Mouse (Mus musculus): ENCODE data around the gene Serpinb1c.
"Not testable (repeated sequence)": the region's sequence is repeated elsewhere in the genome, so short reads cannot be mapped to it uniquely, and the experiment has no call there.

The Serpinb1c gene

DNA sequence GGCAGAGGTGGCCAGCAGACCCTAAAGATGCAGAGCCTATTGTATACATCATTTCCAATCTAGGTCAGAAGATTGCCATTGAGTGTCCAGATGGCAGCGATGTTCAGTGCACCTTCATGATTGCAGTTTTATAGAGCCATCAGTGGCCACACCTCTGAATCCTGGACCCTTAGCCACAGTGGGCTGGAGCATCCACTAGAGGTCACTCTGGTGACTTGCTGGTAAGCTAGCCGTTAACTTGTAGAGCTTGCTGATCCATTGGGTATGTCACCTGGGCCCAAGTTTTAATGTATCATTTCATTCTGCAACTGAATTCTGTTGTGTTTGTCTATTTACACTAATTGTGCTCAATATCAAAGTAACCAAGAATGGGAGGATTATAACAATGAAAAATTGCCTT, 32.4 kb downstream of the Serpinb1c start:
- no peak for DNase-seq (ENCODE audit: inconsistent ontology term)

DNA sequence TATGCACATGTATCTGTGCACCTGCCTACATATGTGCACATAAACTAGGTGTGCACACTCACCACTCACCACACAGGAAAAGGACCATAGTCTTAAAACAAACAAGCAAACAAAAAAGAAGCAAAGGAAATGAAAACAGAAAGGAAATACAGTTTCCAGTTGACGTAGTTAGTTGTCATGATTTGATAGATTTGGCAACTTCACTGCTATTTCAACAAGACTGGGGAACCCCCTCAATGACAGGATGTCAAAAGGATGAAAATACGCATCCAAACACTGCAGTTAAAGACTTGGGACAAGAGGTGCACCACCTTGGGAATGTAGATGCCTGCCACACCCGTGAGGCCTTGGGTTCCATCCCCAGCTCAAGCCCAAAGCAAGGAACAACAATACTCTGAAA, 33.5 kb downstream of the Serpinb1c start:
- not testable (repeated sequence) for DNase-seq (ENCODE audit: inconsistent ontology term)

DNA sequence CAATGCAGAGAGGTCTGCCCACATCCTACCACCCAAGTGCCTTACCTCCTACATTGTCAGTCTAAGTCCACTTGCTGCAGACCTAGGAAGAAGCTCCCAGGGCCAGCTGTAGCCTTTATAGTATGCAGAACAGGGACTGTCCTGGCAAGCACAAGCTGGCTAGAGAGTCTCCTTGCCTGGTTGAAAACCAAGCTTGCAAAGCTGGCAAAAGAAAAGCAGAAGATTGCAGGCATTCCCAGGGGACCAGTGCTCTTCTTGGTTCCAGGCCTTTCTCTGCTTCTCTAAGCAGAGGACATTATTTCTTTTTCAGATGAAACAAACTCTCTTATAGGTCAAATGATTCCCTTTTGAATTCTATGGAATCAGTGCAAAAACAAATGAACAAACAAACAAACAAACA, 34.6 kb downstream of the Serpinb1c start:
- no peak for DNase-seq (ENCODE audit: inconsistent ontology term)

DNA sequence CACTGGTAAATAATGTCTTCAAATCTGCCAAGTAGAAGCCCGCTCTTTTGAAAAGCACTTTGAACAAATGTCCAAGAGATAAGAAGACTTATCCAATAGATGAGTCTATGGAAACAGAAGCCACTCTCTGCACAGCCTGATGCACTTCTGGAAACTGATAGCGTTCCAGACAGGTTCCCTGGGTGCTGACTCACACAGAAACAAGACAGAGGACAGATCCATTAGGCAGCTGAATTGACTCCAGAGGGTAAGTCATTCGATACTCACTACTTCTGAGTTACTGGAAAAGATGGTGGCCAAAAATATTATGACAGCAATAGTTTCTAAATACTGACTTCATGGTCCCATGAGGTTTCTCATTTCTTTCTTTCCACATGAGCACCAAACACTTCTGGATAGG, 37.2 kb downstream of the Serpinb1c start:
- no peak for DNase-seq (ENCODE audit: inconsistent ontology term)

DNA sequence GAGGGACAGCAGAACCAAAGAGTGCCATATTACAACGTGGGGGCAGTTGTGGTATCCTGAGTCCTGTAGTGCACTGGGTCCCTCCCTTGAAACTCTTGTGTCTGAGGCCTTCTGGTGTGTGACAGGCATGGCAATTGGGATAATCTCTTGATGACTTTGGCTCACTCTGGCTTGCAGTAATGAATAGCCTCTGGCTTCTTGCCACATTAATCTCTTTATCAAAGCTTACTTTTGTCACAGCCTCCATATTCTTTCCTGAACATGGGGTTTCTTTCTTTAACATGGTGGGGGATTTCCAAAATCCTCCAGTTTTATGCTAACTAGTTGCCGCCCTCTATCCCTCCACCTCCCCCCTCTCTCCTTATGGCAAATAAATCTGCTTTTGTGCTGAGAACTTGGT, 44.9 kb downstream of the Serpinb1c start:
- no peak for DNase-seq (ENCODE audit: inconsistent ontology term)

DNA sequence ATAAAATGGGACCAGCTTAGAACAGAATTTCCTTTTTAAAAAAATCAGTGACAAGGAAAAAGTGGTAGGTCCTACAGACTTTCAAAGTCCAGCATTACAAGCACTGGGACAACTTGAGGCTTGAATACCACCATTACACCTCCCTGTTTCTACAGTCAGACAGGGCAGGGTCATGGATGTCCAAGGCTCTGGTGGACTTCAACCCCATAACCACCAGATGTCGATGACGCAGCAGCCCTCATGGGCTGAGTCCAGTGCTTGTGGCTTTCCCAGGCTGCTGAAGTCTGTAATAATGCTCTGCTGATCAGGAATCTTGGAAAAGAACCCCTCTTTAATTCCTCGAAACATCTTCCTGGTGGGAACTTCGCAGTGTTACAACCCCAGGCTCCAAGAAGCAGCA, 45.5 kb downstream of the Serpinb1c start:
- DNase-seq (ENCODE audit: inconsistent ontology term) = no peak

DNA sequence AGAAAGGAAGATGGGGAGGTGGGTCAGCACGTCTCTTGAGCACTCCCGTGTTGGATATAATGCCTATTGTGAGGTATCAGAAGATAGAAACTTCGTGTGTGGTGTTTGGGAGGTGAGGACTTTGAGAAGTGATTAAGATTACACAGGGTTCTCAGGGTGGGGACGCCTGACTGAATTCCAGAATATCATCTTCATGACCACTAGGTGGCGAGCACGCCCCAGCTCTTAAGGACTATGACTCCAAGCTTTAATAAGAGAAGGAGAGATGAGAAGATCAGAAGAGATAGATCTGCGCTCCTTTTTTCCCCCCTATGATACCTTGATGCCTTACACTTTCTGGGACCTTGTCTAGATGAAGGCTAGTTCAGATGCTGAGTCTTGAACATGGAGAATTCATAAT, 46.0 kb downstream of the Serpinb1c start:
- DNase-seq (ENCODE audit: inconsistent ontology term) = no peak

DNA sequence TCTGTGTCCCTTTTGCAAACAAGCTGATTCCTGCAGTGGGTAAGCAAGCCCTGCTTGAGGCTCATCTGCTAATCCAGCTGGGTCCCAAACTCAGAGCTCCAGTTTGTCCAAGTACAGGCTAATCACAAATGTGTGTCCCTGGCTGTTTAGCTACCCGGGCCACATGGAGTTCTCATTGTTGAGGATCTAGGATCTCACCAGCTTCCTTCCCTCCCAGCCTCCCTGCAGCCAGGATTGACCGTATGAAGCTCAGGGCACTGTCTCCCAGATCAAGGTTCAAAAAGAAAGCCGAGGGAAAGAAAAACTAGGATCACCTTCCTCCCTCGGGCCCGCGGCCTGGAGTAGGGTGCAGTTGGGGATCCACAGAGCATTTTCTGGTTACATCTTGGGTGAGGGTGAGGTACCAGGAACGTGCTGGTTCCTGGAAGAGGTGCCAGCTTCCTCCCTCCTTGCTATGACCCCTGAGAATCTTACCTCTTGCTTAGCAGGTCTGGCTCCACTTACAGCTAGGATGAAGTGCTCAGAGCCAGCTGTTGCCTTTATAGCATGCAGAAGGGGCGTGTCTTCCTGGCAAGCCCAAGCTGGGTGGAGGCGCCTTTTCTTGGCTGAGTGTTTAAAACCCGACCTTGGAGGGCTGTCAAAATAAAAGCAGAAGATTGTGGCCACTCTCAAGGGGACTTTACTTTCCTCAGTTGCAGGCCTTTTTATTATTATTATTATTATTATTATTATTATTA, 47.2 kb downstream of the Serpinb1c start, which contains the start of gene Serpinb1a:
TSS of gene Serpinb1a (minus strand) at position 518 of the 737 bp plus-strand sequence.
- no peak for DNase-seq (ENCODE audit: inconsistent ontology term)

DNA sequence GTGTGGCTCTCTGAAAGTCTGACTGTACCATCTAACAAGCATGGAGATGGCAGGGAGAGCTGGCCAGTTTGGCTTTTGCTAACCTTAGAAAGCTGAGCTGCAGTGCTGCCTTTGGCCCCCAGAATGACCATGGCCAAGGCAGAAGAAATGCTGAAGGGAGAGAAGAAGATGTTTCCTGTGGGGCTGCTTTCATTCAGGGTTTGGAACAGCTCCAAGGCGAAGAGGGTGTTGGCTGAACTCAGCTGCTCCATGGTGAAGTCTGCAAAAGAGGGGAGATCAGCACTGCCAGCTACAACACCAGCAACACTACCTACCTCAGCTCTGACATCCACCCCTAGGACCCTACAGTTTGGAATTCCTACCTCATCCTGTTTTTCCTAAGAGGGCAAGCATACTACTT, 47.9 kb downstream of the Serpinb1c start:
- DNase-seq (ENCODE audit: inconsistent ontology term) = no peak

DNA sequence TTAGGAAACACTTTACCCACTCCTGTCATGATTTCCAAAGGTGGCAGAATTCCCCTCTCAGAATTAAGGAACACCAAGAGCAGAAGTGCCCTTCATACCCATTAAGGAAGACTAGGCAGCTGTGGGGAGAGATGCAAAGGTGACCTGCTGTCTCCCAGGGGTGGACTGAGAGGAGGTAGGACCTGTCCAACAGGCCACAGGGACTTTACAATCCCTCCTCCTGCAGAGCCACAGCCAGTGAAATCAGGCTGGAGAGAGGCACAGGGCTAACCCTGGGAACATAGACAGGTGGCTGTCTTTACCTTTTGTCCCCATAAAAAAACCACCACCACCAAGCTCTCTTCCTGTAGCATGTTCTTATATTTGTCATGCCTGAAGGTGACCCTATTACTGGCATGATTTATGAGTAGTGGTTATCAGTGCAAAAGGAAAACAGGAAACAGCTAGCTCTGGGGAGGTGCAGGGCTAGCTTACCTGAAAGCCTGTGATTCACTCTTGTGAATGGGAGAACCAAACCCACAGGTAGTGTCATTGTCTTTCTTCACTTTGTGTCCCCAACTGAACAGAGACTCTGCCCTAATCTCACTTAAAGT, 48.4 kb downstream of the Serpinb1c start:
- DNase-seq (ENCODE audit: inconsistent ontology term) = no peak

DNA sequence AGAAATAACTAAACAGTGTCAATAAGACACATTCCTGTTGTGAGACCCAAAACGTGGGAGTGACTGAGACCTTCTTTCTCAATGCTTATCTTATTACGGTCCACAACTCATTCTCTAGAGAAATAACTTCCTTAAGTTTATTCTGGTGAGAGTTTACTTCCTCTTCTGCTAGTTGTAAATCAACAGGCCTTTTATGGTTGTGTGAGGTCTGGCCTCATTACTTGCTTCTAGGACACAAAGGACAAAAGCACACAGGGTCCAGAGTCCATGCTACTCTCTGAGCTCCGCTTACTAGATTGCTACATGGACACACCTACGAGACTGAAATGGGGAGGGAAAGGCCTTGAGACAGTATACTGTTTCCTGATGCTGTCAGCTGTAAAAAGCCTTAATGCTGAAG, 48.9 kb downstream of the Serpinb1c start:
- DNase-seq (ENCODE audit: inconsistent ontology term) = no peak

DNA sequence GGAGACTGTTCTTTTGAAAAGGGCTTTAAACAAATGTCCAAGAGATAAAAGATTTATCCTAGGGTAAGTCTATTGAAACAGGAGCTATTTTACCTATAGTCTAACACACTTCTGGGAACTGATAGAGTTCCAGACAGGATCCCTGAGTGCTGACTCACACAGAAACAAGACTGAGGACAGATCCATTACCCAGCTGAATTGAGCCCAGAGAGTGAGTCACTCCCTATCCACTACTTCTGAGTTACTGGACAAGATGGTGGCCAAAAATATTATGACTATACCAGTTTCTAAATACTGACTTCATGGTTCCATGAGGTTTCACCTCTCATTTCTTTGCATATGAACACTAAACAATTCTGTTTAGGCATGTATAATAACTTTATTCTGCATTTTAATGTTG, 51.8 kb downstream of the Serpinb1c start:
- DNase-seq (ENCODE audit: inconsistent ontology term) = peak; percentile 45

DNA sequence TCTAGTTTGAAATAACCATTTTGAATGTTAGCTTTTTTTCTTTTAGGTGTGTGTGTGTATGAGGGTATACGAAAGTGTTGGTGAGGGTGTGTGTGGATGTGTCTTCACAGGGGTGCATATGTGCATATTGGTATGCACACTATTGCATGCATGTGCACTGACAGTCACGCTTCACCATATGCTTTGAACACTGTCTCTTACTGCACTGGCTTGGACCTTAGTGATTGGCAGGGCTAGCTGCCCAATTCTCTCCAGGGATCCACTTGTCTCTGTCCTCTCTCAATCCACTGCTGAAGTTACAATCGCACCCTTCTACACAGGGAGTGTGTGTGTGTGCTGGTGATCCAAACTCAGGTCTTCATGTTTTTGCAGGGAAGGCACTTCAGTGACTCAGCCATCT, 56.7 kb downstream of the Serpinb1c start:
- DNase-seq (ENCODE audit: inconsistent ontology term) = no peak

DNA sequence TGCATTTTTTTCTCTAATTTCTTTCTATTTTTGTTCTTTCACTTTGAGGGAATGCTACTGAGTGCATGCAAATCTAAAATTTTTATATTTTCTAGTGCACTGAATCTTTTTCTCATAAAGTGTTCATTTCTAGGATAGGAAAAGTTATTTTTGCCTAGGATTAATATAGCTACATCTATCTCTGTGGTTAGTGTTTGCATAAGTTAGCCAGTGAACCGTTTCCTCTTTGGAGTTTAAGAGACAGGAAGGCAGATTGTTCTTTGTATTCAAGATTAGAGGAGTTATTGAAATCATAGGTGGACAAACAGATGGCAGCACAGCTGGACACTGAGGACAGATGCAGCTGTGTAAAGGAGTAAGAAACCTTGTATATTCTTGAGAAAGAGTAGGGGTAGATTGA, 58.7 kb downstream of the Serpinb1c start:
- no peak for DNase-seq (ENCODE audit: inconsistent ontology term)

DNA sequence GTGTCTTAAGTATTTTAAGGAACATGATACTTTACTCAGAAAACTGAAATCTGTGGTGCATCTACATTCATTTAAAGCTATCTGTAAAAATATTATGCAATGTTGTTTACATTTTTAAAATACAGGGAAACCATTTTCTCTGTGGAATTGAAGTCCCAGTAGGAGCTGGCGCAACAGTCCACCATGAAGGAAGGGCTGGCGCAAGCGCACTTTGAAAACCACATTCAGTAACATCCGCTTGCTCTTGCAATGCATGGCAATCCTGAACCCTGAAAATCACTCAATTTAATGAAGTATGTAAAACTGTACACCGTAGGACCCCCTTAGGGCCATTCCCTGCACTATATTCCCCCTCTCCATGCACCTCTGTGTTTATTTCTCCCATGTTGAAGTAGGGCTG, 63.5 kb downstream of the Serpinb1c start:
- DNase-seq (ENCODE audit: inconsistent ontology term) = no peak

DNA sequence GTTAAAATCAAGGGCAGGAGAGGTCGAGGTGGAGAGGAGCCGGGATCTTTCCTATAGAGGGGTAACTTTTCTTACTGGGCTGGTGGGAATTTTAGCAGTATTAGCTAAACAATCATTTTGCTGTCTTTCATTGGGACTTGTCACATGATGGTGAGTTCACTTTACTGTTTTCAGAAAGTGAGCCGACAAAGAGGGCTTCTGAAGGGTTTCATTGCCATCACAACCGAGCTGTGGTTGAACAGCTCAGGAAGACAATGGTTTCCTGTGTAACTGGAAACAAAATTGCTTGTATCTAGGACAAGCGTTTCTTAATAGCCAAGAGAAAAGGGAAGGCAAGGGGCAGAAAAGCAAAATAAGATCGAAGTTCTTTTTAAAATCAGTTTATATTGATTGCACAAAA, 64.8 kb downstream of the Serpinb1c start:
- no peak for DNase-seq (ENCODE audit: inconsistent ontology term)

DNA sequence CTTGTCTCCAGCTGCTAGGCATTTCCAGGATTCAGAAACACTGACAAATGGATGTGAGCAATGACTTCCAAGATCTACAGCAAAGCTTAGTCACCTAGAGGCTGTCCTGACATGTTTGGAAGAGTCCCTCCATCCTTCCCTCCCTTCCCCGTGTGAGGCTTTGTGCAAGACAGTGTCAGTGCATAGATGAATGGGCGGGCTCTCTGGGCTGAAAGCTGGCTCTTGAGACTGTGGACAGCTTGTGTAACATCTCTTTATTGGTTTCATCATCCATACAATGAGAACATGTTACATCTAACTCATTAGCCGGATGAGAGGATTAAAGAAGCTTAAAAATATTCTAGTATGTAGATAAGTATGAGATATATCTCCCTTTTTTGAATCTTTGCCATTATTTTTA, 65.2 kb downstream of the Serpinb1c start:
- no peak for DNase-seq (ENCODE audit: inconsistent ontology term)

DNA sequence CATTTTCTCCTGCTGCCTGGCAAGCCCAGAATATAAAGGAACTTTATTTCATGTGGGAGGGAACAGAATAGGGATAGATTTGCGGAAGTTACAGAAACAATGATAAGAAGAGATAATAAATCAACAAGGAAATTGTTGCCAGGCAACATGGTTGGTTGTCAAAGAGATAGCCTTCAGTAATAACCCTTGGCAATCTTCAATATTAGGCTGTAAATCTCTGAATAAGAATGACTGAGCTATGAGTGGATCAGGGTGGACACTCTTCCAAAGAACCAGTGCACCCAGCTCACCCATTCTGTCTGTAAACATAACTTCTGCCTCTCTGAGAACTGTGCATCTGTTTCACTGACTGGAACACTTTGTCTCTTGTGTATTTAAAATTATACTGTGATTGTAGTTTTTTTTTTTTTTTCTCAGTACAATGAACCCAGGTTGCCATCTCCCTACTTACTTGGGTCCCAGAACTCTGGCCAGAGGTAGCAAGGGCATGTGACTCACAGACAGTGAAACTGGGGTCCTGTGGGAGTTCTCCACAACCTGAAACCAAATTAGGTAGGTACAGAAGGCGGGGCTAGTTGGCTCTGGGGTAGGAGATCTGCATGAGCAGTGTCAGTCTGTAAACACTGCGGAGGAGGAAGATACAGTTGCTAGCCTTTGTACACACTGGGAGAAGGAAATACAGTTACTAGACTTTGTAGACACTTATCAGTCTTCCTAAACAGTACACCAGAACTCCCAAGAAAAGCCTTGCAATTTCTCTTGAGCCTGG, 66.3 kb downstream of the Serpinb1c start:
- DNase-seq (ENCODE audit: inconsistent ontology term) = no peak

Measured in Muller cell, postnatal 12 days (primary cell).